Mouse (Mus musculus) stomach, postnatal 0 days (tissue): ENCODE measurements around the gene Mrln.

Experiments
- CTCF ChIP-seq: IDR thresholded peaks from 2 replicates; pipeline ENCODE4 v1.5.1; 2016; ENCODE audit warnings: antibody characterized with exemption, low read depth, mild to moderate bottlenecking, moderate library complexity
- EP300 ChIP-seq: optimal IDR thresholded peaks from 2 replicates; pipeline ENCODE3; 2016; ENCODE audit warnings: antibody characterized with exemption

DNA sequence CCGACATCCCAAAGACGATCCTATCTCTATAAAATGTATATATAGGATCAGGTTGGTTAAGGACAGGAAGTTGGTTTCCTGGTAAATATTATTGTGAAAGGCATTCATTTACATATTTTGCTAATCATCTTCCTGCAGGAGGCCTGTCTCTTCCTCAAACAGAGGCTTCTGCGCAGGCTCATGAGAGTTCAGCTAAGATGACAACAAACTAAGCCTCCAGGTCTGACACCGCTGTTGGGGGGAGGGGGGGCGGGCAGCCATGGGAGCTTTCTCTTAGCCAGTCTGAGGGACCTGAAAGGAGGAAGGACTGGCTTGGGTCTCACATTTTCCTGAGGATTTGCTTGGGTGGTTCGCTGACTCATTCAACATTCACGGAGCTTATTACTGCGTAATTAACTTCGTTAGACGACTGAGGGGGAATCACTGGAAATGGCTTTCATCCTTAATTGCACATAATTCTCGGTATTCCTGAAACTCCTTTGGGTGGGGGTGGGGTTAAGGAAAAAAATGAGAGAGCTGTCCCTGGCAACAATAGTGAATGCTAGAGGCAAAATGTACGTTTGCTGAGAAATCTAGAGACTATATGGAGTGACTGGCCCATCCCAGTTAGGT, 3.5 kb upstream of the Mrln start:
- TF ChIP-seq CTCF (no peak), EP300 (no peak)
